Mouse (Mus musculus): ENCODE results near the gene Pip5k1b. TPM values are rescaled to one million over a fixed set of nuclear protein-coding genes. Genes with fewer than 3 reads are reported as not detected.

Gene Pip5k1b
- polyA plus RNA-seq, 1 experiment from 2014 or later = 22.1 TPM

DNA sequence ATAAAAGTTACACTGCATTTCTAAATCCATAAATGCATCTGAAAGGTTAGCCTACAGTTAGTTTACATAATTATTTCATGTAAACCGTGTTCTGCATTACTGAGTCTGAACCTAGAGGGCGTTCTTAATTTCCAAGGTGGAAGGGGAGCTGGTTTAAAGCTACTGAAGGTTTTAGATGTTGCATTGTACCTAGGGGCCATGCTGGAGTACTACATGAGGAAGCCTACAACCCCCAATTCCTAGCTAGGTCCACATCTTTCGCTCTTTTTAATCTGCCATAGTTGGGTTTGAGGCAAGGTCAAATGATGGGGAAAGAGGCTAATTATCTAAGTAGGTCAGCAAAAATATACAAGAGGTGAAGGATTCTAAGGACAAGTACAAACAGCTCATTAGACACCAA, 104.0 kb downstream of the Pip5k1b start:
- no peaks in the 10 kb centered on the region for H3K9me3 ChIP-seq (ENCODE audit: control insufficient read depth, low read length)
- H3K9ac ChIP-seq (ENCODE audit: low read depth, low read length) = no peak overlapping the region
- no peak overlapping the region for H3K4me3 ChIP-seq (ENCODE audit: low read length)
- no peak overlapping the region for H3K27ac ChIP-seq (ENCODE audit: low read length)
- H3K36me3 ChIP-seq (ENCODE audit: control insufficient read depth, insufficient read depth, low read length) = no peaks in the 10 kb centered on the region
- peaks cover 11% of the 10 kb centered on the region for H3K4me1 ChIP-seq (ENCODE audit: control insufficient read depth, insufficient read depth, low read length)
- no peak for ATAC-seq
- no peaks in the 10 kb centered on the region for H3K27me3 ChIP-seq (replicated peaks; ENCODE audit: control insufficient read depth, insufficient read depth, low read length)
- WGBS = 76% methylated on average over 3 of the region's 3 CpGs
- H3K4me2 ChIP-seq (ENCODE audit: low read depth, low read length) = no peak overlapping the region

DNA sequence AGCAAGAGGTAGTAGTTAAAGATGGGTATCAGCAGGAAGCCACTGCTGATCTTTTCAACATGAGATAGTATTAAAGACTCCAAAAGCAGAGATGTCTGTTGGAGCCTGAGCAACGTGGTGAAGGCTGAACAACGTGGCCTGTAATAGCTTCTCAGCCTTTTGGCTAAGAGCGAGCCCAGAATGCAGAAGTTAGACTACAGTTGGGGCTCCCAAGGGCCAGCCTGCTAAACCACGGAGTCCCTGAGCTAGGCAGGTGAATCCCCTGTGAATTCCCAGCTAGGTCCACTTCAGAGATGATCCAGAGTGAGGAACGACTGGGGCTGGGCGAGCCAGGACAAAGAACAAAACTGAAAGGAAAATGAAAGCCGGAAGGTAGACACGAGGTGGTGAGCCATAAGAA, 104.9 kb downstream of the Pip5k1b start:
- no peaks in the 10 kb centered on the region for H3K27me3 ChIP-seq (replicated peaks; ENCODE audit: control insufficient read depth, insufficient read depth, low read length)
- no peak overlapping the region for H3K27ac ChIP-seq (ENCODE audit: low read length)
- no peaks in the 10 kb centered on the region for H3K9me3 ChIP-seq (ENCODE audit: control insufficient read depth, low read length)
- no peak overlapping the region for H3K9ac ChIP-seq (ENCODE audit: low read depth, low read length)
- no peak overlapping the region for H3K4me2 ChIP-seq (ENCODE audit: low read depth, low read length)
- H3K36me3 ChIP-seq (ENCODE audit: control insufficient read depth, insufficient read depth, low read length) = no peaks in the 10 kb centered on the region
- peaks cover 11% of the 10 kb centered on the region for H3K4me1 ChIP-seq (ENCODE audit: control insufficient read depth, insufficient read depth, low read length)
- 89% methylated on average over 8 of the region's 8 CpGs for WGBS
- no peak for ATAC-seq
- no peak overlapping the region for H3K4me3 ChIP-seq (ENCODE audit: low read length)

DNA sequence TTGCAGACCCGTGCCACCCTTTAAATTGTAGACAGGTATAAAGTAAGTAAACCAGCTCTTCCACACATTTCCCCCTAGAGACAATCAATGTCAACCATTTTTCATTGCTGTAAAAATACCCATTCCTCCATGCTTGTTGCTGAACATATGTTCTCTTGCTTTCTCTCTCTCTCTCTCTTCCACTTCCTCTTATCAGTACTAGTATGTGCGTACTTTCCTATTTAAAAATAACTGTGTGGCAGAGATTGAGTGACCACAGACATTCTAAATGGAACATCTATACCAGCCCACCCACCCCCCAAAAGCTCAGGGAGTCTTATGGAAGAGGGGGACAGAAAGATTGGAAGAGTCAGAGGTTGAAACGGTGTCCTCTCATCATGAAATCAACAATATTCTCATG, 111.3 kb downstream of the Pip5k1b start:
- Histone ChIP-seq H3K4me3 (ENCODE audit: low read length) (no peak overlapping the region), H3K4me1 (ENCODE audit: control insufficient read depth, insufficient read depth, low read length) (peaks cover 2% of the 10 kb centered on the region; the same call in 1 of the 2 replicates), H3K36me3 (ENCODE audit: control insufficient read depth, insufficient read depth, low read length) (no peaks in the 10 kb centered on the region), H3K9ac (ENCODE audit: low read depth, low read length) (no peak overlapping the region), H3K27me3 (replicated peaks; ENCODE audit: control insufficient read depth, insufficient read depth, low read length) (no peaks in the 10 kb centered on the region), H3K9me3 (ENCODE audit: control insufficient read depth, low read length) (no peaks in the 10 kb centered on the region), H3K27ac (ENCODE audit: low read length) (no peak overlapping the region), H3K4me2 (ENCODE audit: low read depth, low read length) (no peak overlapping the region)
- ATAC-seq = no peak
- WGBS = 84% methylated on average over 3 of the region's 3 CpGs

DNA sequence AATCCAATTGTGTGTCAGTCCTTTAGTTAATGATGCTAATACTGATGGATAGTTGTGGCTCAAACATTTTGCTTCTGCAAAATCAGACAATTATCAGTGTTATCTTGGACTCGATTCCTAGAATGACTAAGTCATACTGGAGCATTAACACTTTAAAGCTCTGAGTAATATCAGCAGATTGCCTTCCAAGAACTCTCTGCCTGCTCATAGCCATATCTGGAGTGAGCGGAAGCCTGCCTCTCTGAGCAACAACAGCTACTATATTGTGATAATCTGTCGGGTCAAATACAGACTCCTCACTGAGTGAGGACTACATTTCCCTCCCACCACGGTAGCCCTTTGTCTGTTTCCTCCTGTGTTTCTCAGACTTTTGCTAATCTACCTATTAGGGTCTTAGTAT, 116.0 kb downstream of the Pip5k1b start:
- WGBS = 76% methylated on average over 4 of the region's 4 CpGs
- H3K9ac ChIP-seq (ENCODE audit: low read depth, low read length) = no peak overlapping the region
- H3K27me3 ChIP-seq (replicated peaks; ENCODE audit: control insufficient read depth, insufficient read depth, low read length) = no peaks in the 10 kb centered on the region
- H3K27ac ChIP-seq (ENCODE audit: low read length) = no peak overlapping the region
- no peak overlapping the region for H3K4me2 ChIP-seq (ENCODE audit: low read depth, low read length)
- ATAC-seq = no peak
- no peak overlapping the region for H3K4me3 ChIP-seq (ENCODE audit: low read length)
- no peaks in the 10 kb centered on the region for H3K9me3 ChIP-seq (ENCODE audit: control insufficient read depth, low read length)
- no peaks in the 10 kb centered on the region for H3K36me3 ChIP-seq (ENCODE audit: control insufficient read depth, insufficient read depth, low read length)
- no peaks in the 10 kb centered on the region for H3K4me1 ChIP-seq (ENCODE audit: control insufficient read depth, insufficient read depth, low read length)

DNA sequence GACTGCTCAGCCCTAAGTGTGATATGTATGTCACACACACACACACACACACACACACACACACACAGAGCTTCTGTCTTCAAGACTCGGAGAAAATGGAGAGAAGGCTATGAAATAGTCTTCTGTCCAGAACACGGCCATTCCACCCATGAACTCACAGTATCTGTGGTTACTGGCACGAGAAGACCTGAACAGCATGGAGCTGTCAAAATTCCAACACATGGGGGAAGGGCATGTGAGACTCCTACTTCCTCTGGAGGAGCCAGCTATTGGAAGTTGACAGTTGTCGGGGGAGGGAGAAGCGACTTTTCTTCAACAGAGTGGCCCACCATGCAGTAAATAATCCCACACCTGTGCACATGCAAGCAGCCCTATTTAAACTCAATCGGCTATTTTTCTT, 121.4 kb downstream of the Pip5k1b start:
- Histone ChIP-seq H3K36me3 (ENCODE audit: control insufficient read depth, insufficient read depth, low read length) (no peaks in the 10 kb centered on the region), H3K4me1 (ENCODE audit: control insufficient read depth, insufficient read depth, low read length) (no peaks in the 10 kb centered on the region), H3K27me3 (replicated peaks; ENCODE audit: control insufficient read depth, insufficient read depth, low read length) (no peaks in the 10 kb centered on the region), H3K4me3 (ENCODE audit: low read length) (no peak overlapping the region), H3K4me2 (ENCODE audit: low read depth, low read length) (no peak overlapping the region), H3K27ac (ENCODE audit: low read length) (no peak overlapping the region), H3K9ac (ENCODE audit: low read depth, low read length) (no peak overlapping the region), H3K9me3 (ENCODE audit: control insufficient read depth, low read length) (no peaks in the 10 kb centered on the region)
- ATAC-seq = no peak
- 76% methylated on average over 6 of the region's 6 CpGs for WGBS

DNA sequence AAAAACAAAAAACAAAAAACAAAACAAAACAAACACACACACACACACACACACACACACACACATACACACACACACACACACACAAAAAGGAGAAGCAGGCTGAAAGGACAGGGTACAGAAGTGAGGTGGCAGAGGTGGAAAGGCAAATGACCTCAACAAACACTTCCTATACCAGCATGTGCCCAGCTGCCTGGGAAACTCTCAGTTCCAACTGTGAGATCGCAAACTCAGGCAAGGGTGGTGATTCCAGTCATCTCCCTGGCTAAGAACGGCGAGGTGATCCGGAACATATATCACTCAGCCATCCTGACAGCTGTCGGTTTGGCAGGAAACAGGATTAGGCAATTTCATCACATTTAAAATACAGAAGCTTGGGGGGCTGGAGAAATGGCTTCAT, 123.2 kb downstream of the Pip5k1b start:
- H3K27me3 ChIP-seq (replicated peaks; ENCODE audit: control insufficient read depth, insufficient read depth, low read length) = no peaks in the 10 kb centered on the region
- no peak for ATAC-seq
- H3K27ac ChIP-seq (ENCODE audit: low read length) = no peak overlapping the region
- WGBS = 85% methylated on average over 5 of the region's 5 CpGs
- H3K4me2 ChIP-seq (ENCODE audit: low read depth, low read length) = no peak overlapping the region
- no peak overlapping the region for H3K4me3 ChIP-seq (ENCODE audit: low read length)
- H3K9ac ChIP-seq (ENCODE audit: low read depth, low read length) = no peak overlapping the region
- no peaks in the 10 kb centered on the region for H3K36me3 ChIP-seq (ENCODE audit: control insufficient read depth, insufficient read depth, low read length)
- H3K9me3 ChIP-seq (ENCODE audit: control insufficient read depth, low read length) = no peaks in the 10 kb centered on the region
- H3K4me1 ChIP-seq (ENCODE audit: control insufficient read depth, insufficient read depth, low read length) = no peaks in the 10 kb centered on the region

DNA sequence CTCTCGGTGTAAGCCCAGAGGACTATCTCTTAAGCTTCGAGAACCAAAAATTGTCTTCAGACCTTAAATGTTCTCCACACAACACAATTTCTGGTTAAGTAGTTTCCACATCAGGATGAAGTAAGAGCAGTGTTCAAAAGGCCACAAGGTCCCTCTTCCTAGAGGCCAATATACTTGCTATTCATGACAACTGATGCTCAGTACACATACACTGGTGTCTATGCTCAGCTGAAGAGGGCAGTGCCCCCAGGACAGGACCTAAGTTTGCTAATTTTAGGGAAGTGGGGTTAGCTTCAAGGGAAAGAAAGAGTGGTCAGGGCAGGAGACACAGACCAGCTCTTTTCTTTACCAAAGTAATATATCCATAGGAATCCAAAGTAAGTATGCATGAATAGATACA, 124.3 kb downstream of the Pip5k1b start:
- H3K4me2 ChIP-seq (ENCODE audit: low read depth, low read length) = no peak overlapping the region
- H3K4me1 ChIP-seq (ENCODE audit: control insufficient read depth, insufficient read depth, low read length) = no peaks in the 10 kb centered on the region
- ATAC-seq = no peak
- H3K9ac ChIP-seq (ENCODE audit: low read depth, low read length) = no peak overlapping the region
- no peak overlapping the region for H3K27ac ChIP-seq (ENCODE audit: low read length)
- WGBS = 88% methylated on average over 2 of the region's 2 CpGs
- H3K27me3 ChIP-seq (replicated peaks; ENCODE audit: control insufficient read depth, insufficient read depth, low read length) = no peaks in the 10 kb centered on the region
- no peaks in the 10 kb centered on the region for H3K36me3 ChIP-seq (ENCODE audit: control insufficient read depth, insufficient read depth, low read length)
- H3K4me3 ChIP-seq (ENCODE audit: low read length) = no peak overlapping the region
- H3K9me3 ChIP-seq (ENCODE audit: control insufficient read depth, low read length) = no peaks in the 10 kb centered on the region

DNA sequence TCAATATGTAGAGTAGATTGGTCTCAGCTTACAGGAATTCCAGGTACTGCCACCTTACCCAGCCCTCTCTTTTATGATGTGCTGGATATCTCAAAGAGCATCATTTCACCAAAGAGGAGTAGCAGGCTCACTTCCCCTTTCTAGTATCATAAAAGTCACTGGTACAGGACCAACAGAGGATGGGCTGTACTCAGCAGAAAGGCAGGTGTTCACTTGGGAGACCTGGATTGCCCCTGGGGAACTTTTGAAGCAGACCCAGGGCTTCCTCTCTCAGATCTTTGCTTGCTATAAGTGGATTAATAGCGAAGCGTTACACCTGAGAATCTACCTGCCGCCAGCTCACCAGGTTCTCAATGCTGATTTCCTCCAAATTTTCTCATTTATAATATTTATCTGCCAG, 127.7 kb downstream of the Pip5k1b start:
- Histone ChIP-seq H3K4me1 (ENCODE audit: control insufficient read depth, insufficient read depth, low read length) (no peaks in the 10 kb centered on the region), H3K9me3 (ENCODE audit: control insufficient read depth, low read length) (no peaks in the 10 kb centered on the region), H3K4me2 (ENCODE audit: low read depth, low read length) (no peak overlapping the region), H3K36me3 (ENCODE audit: control insufficient read depth, insufficient read depth, low read length) (no peaks in the 10 kb centered on the region), H3K4me3 (ENCODE audit: low read length) (no peak overlapping the region), H3K27me3 (replicated peaks; ENCODE audit: control insufficient read depth, insufficient read depth, low read length) (no peaks in the 10 kb centered on the region), H3K9ac (ENCODE audit: low read depth, low read length) (no peak overlapping the region), H3K27ac (ENCODE audit: low read length) (no peak overlapping the region)
- WGBS = 96% methylated on average over 3 of the region's 3 CpGs
- no peak for ATAC-seq

DNA sequence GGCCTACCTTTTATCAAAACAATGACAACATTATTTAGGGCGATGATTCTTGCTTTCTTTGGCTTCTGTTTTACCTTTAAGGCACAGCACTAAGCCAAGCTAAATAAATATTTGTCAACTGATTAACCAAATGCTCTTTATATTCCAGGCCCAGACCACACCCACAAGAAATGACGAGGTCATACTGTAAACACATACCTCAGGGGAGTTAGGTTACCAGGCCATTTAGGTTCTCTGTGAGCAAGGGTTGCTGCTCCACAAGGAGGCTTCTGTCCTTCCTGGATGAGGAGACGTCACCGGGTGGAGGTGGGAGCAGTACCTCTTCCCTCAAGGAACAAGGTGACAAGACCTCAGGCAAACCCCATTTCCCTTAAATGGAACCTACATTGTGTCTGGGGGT, 128.4 kb downstream of the Pip5k1b start:
- Histone ChIP-seq H3K4me1 (ENCODE audit: control insufficient read depth, insufficient read depth, low read length) (no peaks in the 10 kb centered on the region), H3K9me3 (ENCODE audit: control insufficient read depth, low read length) (no peaks in the 10 kb centered on the region), H3K4me2 (ENCODE audit: low read depth, low read length) (no peak overlapping the region), H3K36me3 (ENCODE audit: control insufficient read depth, insufficient read depth, low read length) (no peaks in the 10 kb centered on the region), H3K4me3 (ENCODE audit: low read length) (no peak overlapping the region), H3K27me3 (replicated peaks; ENCODE audit: control insufficient read depth, insufficient read depth, low read length) (no peaks in the 10 kb centered on the region), H3K27ac (ENCODE audit: low read length) (no peak overlapping the region), H3K9ac (ENCODE audit: low read depth, low read length) (no peak overlapping the region)
- peak; percentile 78 for ATAC-seq
- WGBS = 42% methylated on average over 4 of the region's 4 CpGs

DNA sequence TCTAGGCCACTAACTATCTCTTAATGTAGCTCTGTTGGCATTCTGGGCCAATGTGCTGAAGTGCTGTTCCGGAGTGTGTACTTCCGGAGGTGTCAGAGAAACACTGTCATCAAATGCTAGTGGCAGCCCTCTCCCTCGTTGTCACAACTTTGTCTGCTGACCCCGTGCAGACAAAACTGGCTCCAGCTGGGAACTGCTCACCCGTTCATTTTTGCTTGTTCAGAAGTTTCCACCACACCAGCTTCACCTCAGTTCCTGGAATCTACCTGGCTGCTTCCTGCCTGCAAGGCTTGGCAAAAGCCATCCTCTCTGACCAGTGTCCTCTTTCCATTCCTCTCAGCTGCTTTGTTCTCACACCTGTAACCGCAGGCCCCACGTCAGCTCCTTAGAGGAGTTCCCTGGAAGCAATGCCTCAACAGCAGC, 128.9 kb downstream of the Pip5k1b start:
- H3K4me1 ChIP-seq (ENCODE audit: control insufficient read depth, insufficient read depth, low read length) = no peaks in the 10 kb centered on the region
- H3K27me3 ChIP-seq (replicated peaks; ENCODE audit: control insufficient read depth, insufficient read depth, low read length) = no peaks in the 10 kb centered on the region
- H3K9ac ChIP-seq (ENCODE audit: low read depth, low read length) = no peak overlapping the region
- 80% methylated on average over 7 of the region's 7 CpGs for WGBS
- no peak overlapping the region for H3K27ac ChIP-seq (ENCODE audit: low read length)
- peak; percentile 63; the same call in 1 of the 2 replicates for ATAC-seq
- H3K9me3 ChIP-seq (ENCODE audit: control insufficient read depth, low read length) = no peaks in the 10 kb centered on the region
- H3K4me2 ChIP-seq (ENCODE audit: low read depth, low read length) = no peak overlapping the region
- H3K4me3 ChIP-seq (ENCODE audit: low read length) = no peak overlapping the region
- no peaks in the 10 kb centered on the region for H3K36me3 ChIP-seq (ENCODE audit: control insufficient read depth, insufficient read depth, low read length)
